Mouse (Mus musculus) activated CD4-positive, CD25-positive, alpha-beta regulatory T cell, adult 4 months (primary cell): ENCODE data around the gene Chst11. TPM values are rescaled to one million over a fixed set of nuclear protein-coding genes. Genes with fewer than 3 reads are reported as not detected.

ENCODE experiments used
- ATAC-seq: one replicate; pipeline ENCODE4 v1.8.0; 2017
- polyA plus RNA-seq, 2 experiments: library from polyadenylated mRNA; unstranded; fragments of 100-300 nt; shearing (Covaris generic); gene quantifications; one replicate each; pipeline ENCODE4 v1.2.1; 2017

The Chst11 gene
- polyA plus RNA-seq, 2 experiments from 2014 or later: 0.53 to 0.78 TPM

GRCm38 (mm10) chr10:83182573-83182960 is 197.3 kb downstream of the Chst11 start:
- no peak for ATAC-seq

- ATAC-seq: peak; percentile 29
These were observed 198.6 kb downstream of the Chst11 start for GRCm38 (mm10) chr10:83183634-83184479.

GRCm38 (mm10) chr10:83184480-83185069 is 199.3 kb downstream of the Chst11 start:
- ATAC-seq: peak; percentile 24

- no peak for ATAC-seq
These were observed 199.8 kb downstream of the Chst11 start for GRCm38 (mm10) chr10:83185121-83185520.

GRCm38 (mm10) chr10:83186167-83186566 is 200.9 kb downstream of the Chst11 start:
- no peak for ATAC-seq

GRCm38 (mm10) chr10:83186984-83187383 is 201.7 kb downstream of the Chst11 start:
- ATAC-seq: no peak

GRCm38 (mm10) chr10:83189071-83189470 is 203.8 kb downstream of the Chst11 start:
- no peak for ATAC-seq

- no peak for ATAC-seq
These were observed 206.2 kb downstream of the Chst11 start for GRCm38 (mm10) chr10:83191476-83191875.

GRCm38 (mm10) chr10:83191982-83192381 is 206.7 kb downstream of the Chst11 start:
- ATAC-seq: no peak

- no peak for ATAC-seq
These were observed 212.5 kb downstream of the Chst11 start for GRCm38 (mm10) chr10:83197690-83198336.

GRCm38 (mm10) chr10:83198692-83199091 is 213.4 kb downstream of the Chst11 start:
- ATAC-seq: no peak

GRCm38 (mm10) chr10:83199290-83199689 is 214.0 kb downstream of the Chst11 start:
- ATAC-seq: no peak

GRCm38 (mm10) chr10:83201525-83201924 is 216.2 kb downstream of the Chst11 start:
- ATAC-seq: no peak

- ATAC-seq: no peak
These were observed 217.8 kb downstream of the Chst11 start for GRCm38 (mm10) chr10:83202906-83203702.

- no peak for ATAC-seq
These were observed 223.1 kb downstream of the Chst11 start for GRCm38 (mm10) chr10:83208436-83208835.

- ATAC-seq: no peak
These were observed 224.1 kb downstream of the Chst11 start for GRCm38 (mm10) chr10:83209388-83209787.

- ATAC-seq: no peak
These were observed 224.8 kb downstream of the Chst11 start for GRCm38 (mm10) chr10:83210122-83210521.

GRCm38 (mm10) chr10:83210968-83211583 is 225.8 kb downstream of the Chst11 start:
- ATAC-seq: no peak

- no peak for ATAC-seq
These were observed 227.3 kb downstream of the Chst11 start for GRCm38 (mm10) chr10:83212618-83213017.

GRCm38 (mm10) chr10:83215559-83215958 is 230.3 kb downstream of the Chst11 start:
- no peak for ATAC-seq

GRCm38 (mm10) chr10:83217256-83217655 is 232.0 kb downstream of the Chst11 start:
- ATAC-seq: no peak

GRCm38 (mm10) chr10:83218778-83219177 is 233.5 kb downstream of the Chst11 start:
- ATAC-seq: no peak
